Mouse (Mus musculus) embryo, embryonic 10.5 days (tissue): Measurements from ENCODE around the gene Gm13279.
"Not testable (repeated sequence)": the region's sequence is repeated elsewhere in the genome, so short reads cannot be mapped to it uniquely, and the experiment has no call there.

ENCODE experiments used
- DNase-seq: peaks from one replicate; pipeline ENCODE4 v3.0.0-alpha.2; 2015; ENCODE audit warnings: low spot score

The Gm13279 gene

DNA sequence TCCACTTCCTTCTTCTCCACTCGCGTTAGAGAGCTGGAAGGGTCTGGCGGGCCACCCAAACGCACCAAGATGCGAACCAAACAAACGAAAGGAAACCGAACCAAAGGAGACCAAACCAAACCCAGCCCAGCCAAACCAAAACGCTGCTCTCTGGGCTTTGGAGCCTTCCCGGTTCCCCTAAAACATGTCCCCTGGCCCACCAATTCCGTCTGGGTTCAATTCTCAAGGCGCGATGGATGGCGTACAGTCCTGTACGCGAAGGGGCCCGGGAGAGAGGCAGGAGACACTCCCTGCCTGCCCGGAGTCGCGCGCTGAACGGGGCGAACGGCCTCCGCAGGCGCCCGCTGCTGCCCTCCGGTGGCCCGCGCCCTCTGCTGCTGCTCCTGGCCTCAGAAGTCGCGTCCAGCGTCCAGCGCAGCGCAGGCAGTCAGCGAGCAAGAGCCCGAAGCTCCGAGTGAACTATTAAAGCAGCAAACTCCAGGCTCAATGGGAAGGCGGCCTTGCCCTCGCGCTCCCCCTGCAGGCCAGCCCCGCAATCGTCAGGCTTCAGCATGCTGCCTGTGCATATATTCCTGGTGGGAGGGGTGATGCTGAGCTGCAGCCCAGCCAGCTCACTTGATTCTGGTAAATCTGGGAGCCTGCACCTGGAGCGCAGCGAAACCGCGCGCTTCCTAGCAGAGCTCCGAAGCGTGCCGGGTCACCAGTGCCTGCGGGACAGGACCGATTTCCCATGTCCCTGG lies 3.1 kb upstream of the Gm13279 start, which contains the start of gene Gm13275:
Gene Gm13275 (plus strand): TSS at position 552 of the 740 bp plus-strand sequence.
- DNase-seq, result not testable (repeated sequence)

DNA sequence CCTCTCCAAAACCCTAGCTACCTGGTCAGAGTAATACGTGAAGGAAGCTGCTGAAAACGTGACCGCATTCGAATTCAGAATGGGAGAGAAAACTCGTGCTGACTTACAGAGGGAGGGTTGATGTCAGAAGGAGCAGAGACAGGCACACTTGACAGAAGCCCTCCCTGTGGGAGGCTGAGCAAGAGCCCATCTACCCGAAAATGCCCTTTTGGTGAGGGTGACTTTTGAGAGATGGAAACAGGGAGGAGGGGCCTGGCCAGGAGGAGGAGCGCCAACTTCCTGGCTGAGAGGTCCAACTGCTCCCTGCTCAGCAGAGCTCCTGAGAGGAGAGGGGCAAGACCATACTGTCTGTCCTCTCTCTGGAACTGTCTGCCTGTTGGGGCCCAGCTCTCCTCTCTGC lies 2.2 kb downstream of the Gm13279 start, which contains the start of gene Gm13285:
Gene Gm13285 (plus strand): TSS at position 301 of the 400 bp plus-strand sequence.
- DNase-seq, result not testable (repeated sequence)

- DNase-seq, result not testable (repeated sequence)
Observed at GRCm38 (mm10) chr4:88802954-88803353, 5.8 kb downstream of the Gm13279 start, which contains the start of gene Gm13287. Gene Gm13287 (plus strand): TSS chr4:88803254.

DNA sequence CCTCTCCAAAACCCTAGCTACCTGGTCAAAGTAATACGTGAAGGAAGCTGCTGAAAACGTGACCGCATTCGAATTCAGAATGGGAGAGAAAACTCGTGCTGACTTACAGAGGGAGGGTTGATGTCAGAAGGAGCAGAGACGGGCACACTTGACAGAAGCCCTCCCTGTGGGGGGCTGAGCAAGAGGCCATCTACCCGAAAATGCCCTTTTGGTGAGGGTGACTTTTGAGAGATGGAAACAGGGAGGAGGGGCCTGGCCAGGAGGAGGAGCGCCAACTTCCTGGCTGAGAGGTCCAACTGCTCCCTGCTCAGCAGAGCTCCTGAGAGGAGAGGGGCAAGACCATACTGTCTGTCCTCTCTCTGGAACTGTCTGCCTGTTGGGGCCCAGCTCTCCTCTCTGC lies 8.0 kb downstream of the Gm13279 start, which contains the start of gene Gm13288:
Gene Gm13288 (plus strand): TSS at position 301 of the 400 bp plus-strand sequence.
- DNase-seq, result not testable (repeated sequence)

- DNase-seq, result not testable (repeated sequence)
Observed at GRCm38 (mm10) chr4:88805761-88806160, 8.6 kb downstream of the Gm13279 start.

- no peak for DNase-seq
Observed at GRCm38 (mm10) chr4:88815928-88816327, 18.7 kb downstream of the Gm13279 start, which contains the start of gene Ifna7. Gene Ifna7 (plus strand): TSS chr4:88816228.

GRCm38 (mm10) chr4:88819659-88820058 lies 22.5 kb downstream of the Gm13279 start, which contains the start of gene Ifna11:
Gene Ifna11 (plus strand): TSS chr4:88819959.
- DNase-seq, result no peak

GRCm38 (mm10) chr4:88822995-88823394 lies 25.8 kb downstream of the Gm13279 start:
- DNase-seq, result peak; percentile 39

DNA sequence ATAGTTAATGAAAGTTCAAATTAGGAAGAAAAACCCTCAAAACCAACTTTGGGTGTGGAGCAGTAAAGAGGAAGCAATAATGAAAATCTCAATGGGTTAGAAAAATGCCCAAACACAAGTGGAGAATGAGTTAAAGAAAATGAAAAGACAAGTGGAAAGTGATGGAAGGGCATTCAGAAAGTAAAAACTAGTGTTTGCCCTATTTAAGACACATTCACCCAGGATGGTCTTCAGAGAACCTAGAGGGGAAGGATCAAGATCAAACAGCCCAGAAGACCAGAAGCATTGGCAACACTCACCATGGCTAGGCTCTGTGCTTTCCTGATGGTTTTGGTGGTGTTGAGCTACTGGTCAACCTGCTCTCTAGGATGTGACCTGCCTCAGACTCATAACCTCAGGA lies 29.9 kb downstream of the Gm13279 start, which contains the start of gene Ifna6:
Gene Ifna6 (plus strand): TSS at position 301 of the 400 bp plus-strand sequence.
- DNase-seq, result not testable (repeated sequence)

DNA sequence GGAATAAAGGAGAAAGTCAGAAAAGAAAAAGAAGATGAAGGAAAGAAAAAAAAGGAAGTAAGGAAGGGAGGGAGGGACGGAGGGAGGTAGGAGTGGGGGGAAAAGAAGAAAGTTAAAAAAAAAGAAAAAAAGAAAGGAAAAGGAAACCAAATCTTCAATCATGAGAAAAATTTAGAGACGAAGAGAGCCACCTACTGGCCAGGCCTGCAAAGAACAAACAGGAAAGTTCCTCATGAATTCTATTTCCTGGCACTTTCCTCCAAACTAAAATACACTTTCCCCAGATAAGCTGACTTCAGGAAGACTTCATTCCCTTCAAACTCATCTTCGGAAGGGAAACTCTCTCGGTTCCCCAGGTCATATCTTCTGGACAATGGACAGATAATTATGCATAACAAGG lies 33.3 kb downstream of the Gm13279 start:
- peak; percentile 58 for DNase-seq

- DNase-seq, result not testable (repeated sequence)
Observed at GRCm38 (mm10) chr4:88835225-88835624, 38.0 kb downstream of the Gm13279 start, which contains the start of gene Ifna5. Gene Ifna5 (plus strand): TSS chr4:88835525.

DNA sequence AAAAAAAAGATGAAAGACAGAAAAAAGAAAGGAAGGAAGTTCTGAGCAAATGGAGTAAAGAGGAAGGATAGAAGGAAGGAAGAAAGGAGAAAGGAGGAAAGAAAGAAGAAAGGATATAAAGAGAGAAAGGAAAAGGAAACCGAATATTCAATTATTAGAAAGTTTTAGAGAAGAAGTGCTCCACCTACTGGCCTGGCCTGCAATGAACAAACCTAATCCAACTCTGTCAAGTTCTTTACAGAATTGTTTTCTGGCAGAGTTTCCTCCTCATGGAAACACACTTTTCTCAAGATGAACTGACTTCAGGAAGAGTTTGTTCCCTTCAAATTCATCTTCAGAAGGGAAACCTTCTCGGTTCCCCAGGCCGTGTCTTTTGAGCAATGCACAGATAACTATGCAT lies 41.6 kb downstream of the Gm13279 start:
- peak; percentile 39 for DNase-seq

DNA sequence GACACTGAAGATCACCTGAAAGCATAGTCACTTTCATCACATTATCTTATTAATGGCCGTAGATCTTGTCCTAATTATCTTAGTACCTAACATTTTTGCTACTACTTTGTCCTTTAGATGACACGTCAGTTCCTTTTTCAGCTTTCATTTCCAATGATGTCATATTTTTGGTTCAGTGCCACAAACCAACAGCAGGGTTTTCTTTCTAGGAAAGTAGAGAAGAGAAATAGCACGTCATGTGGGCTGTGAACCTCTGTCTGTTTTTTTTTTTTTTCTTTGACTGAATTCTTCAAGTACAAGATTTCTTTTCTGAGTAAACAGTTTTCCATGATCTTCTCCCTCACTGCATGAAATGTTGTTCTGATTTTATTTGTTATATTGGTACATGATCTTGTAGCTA lies 42.9 kb downstream of the Gm13279 start:
- DNase-seq, result no peak

- DNase-seq, result no peak
Observed at GRCm38 (mm10) chr4:88841438-88841911, 44.3 kb downstream of the Gm13279 start, which contains the start of gene Ifna4. Gene Ifna4 (plus strand): TSS chr4:88841861.

DNA sequence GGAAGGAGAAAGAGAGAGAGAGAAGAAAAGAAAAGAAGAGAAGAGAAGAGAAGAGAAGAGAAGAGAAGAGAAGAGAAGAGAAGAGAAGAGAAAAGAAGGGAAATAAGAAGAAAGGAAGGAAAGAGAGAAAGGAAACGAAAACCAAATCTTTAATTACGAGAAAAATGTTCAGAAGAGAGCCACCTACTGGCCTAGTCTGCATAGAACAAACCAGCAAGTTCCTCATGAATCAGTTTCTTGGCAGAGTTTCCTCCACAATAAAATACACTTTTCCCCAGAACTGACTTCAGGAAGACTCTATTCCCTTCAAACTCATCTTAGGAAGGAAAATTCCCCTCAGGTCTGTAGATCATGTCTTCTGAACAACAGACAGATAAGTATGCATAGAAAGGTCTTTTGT lies 48.1 kb downstream of the Gm13279 start:
- DNase-seq, result no peak
